Mouse (Mus musculus): ENCODE results near the gene Asic2.

GRCm38 (mm10) chr11:81966626-81967289, 1.5 kb downstream of the Asic2 start:
- TF ChIP-seq CTCF (IDR thresholded peaks at IDR 0.05; ENCODE audit: low read depth) (no peak), EP300 (IDR thresholded peaks at IDR 0.05; ENCODE audit: low read depth) (no peak)
